Mouse (Mus musculus) cerebellum, postnatal 4 days (tissue): ENCODE results near the gene Dab1.

Source experiments
- DNase-seq, 2 experiments: peaks; one replicate each; pipeline ENCODE4 v3.0.0; 2022; ENCODE audit warnings: low spot score in 2 of 2, mixed read lengths in 1 of 2

Gene Dab1

DNA sequence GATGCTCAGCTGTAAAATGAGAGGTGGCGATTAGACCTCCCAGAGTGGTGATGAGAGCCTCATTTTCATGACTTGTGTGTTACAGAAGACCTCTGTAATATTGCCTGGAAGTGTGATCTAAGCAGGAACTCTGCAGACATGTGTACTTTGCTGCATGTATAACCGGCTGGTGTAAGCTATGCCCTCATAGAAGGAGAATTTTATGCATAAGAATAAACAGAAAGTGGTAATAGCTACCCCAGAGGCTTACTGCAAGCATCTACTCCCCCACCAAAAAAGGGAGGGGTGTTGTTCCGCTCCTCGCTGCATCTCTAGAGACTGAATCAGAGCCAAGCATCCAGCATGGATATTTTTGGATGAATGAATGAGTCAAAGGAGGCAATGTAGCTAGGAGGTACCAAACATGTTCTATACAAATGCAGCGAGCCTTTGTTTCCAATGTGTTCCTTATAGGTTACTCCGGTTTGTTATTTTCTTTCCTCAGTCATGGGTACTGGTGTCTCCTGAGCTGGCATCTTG lies 1104.4 kb downstream of the Dab1 start:
- no peak for DNase-seq

- peak in 1 of 2 experiments; percentile 17 for DNase-seq
Observed at GRCm38 (mm10) chr4:104724258-104724657, 1105.1 kb downstream of the Dab1 start.

- peak in 1 of 2 experiments; percentile 32 for DNase-seq
Observed at GRCm38 (mm10) chr4:104725673-104726072, 1106.5 kb downstream of the Dab1 start.

DNA sequence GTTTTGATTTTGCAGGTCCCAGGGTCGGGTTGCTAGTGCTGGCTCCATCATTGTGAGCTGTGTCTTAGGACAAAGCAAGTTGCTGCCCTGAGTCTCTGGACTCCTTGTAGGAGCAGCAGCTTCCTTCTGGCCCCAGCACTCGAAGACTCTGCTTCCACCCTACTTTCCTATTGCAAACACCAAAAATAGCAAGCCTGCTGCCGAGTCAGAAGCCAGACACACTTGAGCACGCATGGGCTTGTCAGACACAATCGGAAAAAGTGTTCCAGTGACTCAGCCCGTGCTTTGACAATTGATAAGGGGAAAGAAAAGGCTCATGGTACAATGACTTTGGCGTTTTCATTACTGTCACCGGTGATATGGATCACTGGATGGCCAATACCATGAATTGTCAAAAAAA lies 1110.0 kb downstream of the Dab1 start:
- no peak for DNase-seq

GRCm38 (mm10) chr4:104746500-104746899 lies 1127.3 kb downstream of the Dab1 start:
- DNase-seq, result no peak

- no peak for DNase-seq
Observed at GRCm38 (mm10) chr4:104754090-104754489, 1134.9 kb downstream of the Dab1 start.

- no peak for DNase-seq
Observed at GRCm38 (mm10) chr4:104760878-104761624, 1141.9 kb downstream of the Dab1 start.

- no peak for DNase-seq
Observed at GRCm38 (mm10) chr4:104766065-104766464, 1146.9 kb downstream of the Dab1 start, which contains the start of gene C8b. Gene C8b (plus strand): TSS chr4:104766317.

DNA sequence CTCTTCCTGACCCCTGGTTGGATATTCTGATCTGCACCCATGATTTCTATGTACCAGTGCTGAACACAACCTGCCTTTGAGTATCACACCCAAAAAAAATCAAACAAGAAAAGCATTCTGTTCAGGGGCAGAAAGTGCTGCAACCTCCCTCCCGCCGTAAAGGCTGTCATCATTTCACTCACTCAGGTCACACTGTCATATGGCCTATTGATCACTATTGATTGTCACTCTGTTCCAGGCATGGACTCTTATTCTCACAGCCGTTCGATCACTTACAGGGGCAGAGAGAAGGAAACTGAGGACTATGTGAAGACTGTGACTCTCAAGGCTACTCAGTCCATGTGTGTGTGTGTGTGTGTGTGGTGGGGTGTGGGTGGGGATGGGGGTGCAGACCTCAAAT lies 1149.0 kb downstream of the Dab1 start:
- no peak for DNase-seq

- no peak for DNase-seq
Observed at GRCm38 (mm10) chr4:104769602-104770001, 1150.4 kb downstream of the Dab1 start.

GRCm38 (mm10) chr4:104770331-104770730 lies 1151.2 kb downstream of the Dab1 start:
- no peak for DNase-seq

DNA sequence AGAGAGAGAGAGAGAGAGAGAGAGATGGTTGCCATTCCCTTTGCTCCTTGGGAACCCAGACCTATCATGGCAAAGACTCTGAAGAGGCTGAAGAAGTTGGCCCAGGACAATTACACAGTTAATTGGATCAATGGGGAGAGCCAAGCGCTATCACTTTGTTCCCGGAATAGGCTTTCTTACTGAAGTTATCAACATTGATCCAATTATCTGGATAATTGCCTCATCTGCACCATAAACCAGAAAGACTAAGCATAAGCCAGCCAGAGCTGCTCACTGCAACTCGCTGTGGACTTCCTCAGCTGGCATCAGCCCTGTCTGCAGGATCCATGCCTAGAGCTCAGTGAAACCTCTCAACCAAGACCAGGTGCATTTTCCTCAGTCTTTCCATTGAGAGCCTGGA lies 1156.4 kb downstream of the Dab1 start:
- DNase-seq, result no peak

- no peak for DNase-seq
Observed at GRCm38 (mm10) chr4:104779460-104779859, 1160.3 kb downstream of the Dab1 start.

DNA sequence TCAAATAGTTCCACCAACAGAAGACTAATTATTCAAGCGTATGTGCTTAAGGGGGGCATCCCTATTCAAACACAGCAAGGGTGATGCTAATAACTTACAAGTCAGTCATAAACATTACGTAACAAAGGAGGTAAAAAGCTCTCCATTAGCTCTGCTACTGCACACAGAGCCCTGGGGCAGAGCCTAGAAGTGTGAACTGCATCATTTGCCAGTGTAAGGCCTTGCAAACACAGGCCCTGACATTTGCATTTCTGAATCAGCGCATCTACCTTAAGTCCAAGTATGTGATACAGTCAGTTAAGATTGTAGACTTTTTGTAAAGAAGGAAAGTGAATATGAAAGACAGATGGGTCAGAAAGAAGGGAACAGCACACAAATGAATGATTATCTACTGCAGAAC lies 1162.3 kb downstream of the Dab1 start:
- no peak for DNase-seq

DNA sequence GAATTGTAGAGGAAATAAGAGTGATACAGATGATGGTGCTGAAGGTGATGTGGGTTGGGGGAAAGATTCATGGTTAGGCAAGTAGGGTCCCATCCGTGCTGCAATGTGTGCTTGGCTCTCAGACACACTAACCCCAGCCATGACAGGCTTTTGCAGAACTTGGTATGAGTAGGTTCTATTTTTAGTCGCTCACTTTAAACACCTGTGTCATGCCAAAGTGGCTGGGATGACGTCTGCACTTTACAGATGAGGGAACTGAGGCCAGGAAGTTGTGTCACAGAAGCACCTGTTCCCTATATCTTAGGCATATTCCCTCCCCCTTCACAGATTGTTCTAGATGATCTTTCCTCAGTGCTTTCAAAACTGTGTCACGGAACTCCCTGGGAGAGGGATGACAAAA lies 1163.2 kb downstream of the Dab1 start:
- DNase-seq, result no peak

DNA sequence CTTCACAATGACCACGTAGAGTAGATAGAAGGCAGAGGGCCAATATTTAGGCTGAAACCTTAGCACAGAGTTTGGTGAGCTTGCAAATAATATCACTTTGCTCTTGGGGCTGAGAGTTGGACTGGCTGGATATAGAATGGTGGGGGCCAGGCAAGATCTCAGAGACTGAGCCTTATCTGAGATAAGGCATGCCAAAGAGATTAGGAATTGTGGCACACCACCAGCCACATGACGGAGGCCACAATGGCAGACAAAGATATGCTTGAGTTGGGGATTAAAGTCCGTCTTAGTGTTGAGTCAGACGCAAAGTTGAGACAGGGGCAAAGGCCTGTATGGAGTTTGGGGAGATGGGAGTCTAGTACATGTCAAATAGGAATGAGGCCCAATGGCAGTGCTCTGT lies 1173.0 kb downstream of the Dab1 start:
- DNase-seq, result no peak
